Mouse (Mus musculus) liver, embryonic 14.5 days (tissue): Measurements from ENCODE around the gene Nme7. TPM values are rescaled to one million over a fixed set of nuclear protein-coding genes. Genes with fewer than 3 reads are reported as not detected.

ENCODE experiments used
- ATAC-seq: fragments of 200-750 bp; cut with Nextera tagmentation; 2 replicates; pipeline ENCODE4 v1.8.0; 2017; ENCODE audit warnings: moderate number of reproducible peaks, mild to moderate bottlenecking, moderate library complexity; ENCODE audit not compliant: insufficient read depth
- DNase-seq, 3 experiments: peaks; one replicate each; pipeline ENCODE4 v3.0.0-alpha.2; 2012 to 2013; ENCODE audit warnings: low read depth in 3 of 3, low spot score in 3 of 3
- H3K27ac ChIP-seq: fragments of 300-500 bp; sonication (generic); 2 replicates; pipeline ENCODE4 v1.5.1; 2014; ENCODE audit warnings: moderate library complexity, mild to moderate bottlenecking, control low read depth, inconsistent platforms
- H3K27me3 ChIP-seq: fragments of 300-500 bp; sonication (generic); 2 replicates; pipeline ENCODE4 v1.6.1; 2014; ENCODE audit warnings: mild to moderate bottlenecking, low read length, moderate library complexity; ENCODE audit not compliant: control insufficient read depth, insufficient read depth
- H3K36me3 ChIP-seq: fragments of 300-500 bp; sonication (generic); replicated peaks from 2 replicates; pipeline ENCODE4 v1.6.1; 2014; ENCODE audit warnings: low read depth; ENCODE audit not compliant: control insufficient read depth, insufficient read depth
- H3K4me1 ChIP-seq, 2 experiments: fragments of 200-500 bp in 1 of 2; fragments of 300-500 bp in 1 of 2; sonication (generic) in 1 of 2; replicated peaks; 2 replicates each; pipeline ENCODE4 v1.6.1; 2012 to 2014; ENCODE audit warnings: antibody characterized with exemption in 1 of 2, inconsistent platforms in 1 of 2, low read length in 1 of 2; ENCODE audit not compliant: control insufficient read depth in 2 of 2, insufficient read depth in 2 of 2
- H3K4me2 ChIP-seq: fragments of 300-500 bp; sonication (generic); 2 replicates; pipeline ENCODE4 v1.6.1; 2014; ENCODE audit warnings: low read depth, mild to moderate bottlenecking, control low read depth, moderate library complexity
- H3K4me3 ChIP-seq, 2 experiments: fragments of 200-500 bp in 1 of 2; fragments of 300-500 bp in 1 of 2; sonication (generic) in 1 of 2; 2 replicates each; pipeline ENCODE4 v1.5.1; 2012 to 2014; ENCODE audit warnings: low read depth in 2 of 2, low read length in 2 of 2, mild to moderate bottlenecking in 2 of 2, control low read depth in 1 of 2, inconsistent platforms in 1 of 2, moderate library complexity in 1 of 2; ENCODE audit not compliant: insufficient read depth in 1 of 2
- H3K9ac ChIP-seq: fragments of 300-500 bp; sonication (generic); replicated peaks from 2 replicates; pipeline ENCODE4 v1.6.1; 2014; ENCODE audit warnings: mild to moderate bottlenecking, control low read depth, moderate library complexity
- H3K9me3 ChIP-seq: fragments of 300-500 bp; sonication (generic); 2 replicates; pipeline ENCODE4 v1.6.1; 2016; ENCODE audit warnings: low read length, mixed read lengths; ENCODE audit not compliant: control insufficient read depth
- CTCF ChIP-seq: IDR thresholded peaks from 2 replicates; pipeline ENCODE4 v1.5.1; 2016; ENCODE audit warnings: antibody characterized with exemption, low read depth, control low read depth
- EP300 ChIP-seq: IDR thresholded peaks from 2 replicates; pipeline ENCODE4 v1.6.1; 2016; ENCODE audit warnings: antibody characterized with exemption, low read depth
- WGBS: fragments of 180-500 bp; shearing (Covaris S2); extraction: QIAGEN DNeasy Blood & Tissue Kit; methylation state at CpG from one replicate; pipeline ENCODE4 v1.1.7; 2014; ENCODE audit not compliant: insufficient replicate concordance; 5-methylcytosine and 5-hydroxymethylcytosine counted together
- polyA plus RNA-seq, 2 experiments: library from polyadenylated mRNA; depleted of rRNA in 1 of 2; stranded (reverse) in 1 of 2; unstranded in 1 of 2; fragments of >200 nt; fragmentation: Nextera tagmentation in 1 of 2; extraction: Ambion mirVana in 1 of 2; gene quantifications; 2 replicates each; pipeline versions ENCODE4 v1.2.1 to v1.2.3; 2012 to 2014

Nme7 gene
- polyA plus RNA-seq, 2 experiments, result 6.4 to 13.0 TPM

DNA sequence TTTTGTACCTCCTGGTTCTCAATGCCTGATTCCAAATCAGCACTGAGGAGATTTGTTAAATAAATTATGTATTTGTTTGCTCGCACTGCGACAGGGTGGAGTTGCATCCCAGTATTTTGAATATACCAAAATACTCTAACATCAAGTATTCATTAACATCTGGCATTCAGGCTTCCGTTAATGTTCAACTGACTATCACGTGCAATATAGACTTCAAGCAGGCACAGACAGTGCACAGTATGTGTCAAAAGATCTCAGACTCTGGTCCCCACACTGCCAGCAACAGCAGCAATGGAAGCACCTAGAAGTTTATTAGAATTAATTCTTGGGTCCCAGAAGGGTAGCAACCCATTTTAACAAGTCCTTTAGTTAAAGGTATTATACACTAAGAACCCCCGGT, 167.7 kb downstream of the Nme7 start:
- no peaks in the 10 kb centered on the region for H3K36me3 ChIP-seq
- no peaks in the 10 kb centered on the region for H3K4me1 ChIP-seq
- 72% methylated on average over 5 of the region's 5 CpGs for WGBS
- H3K9me3 ChIP-seq, result no peaks in the 10 kb centered on the region
- no peak overlapping the region for H3K9ac ChIP-seq
- no peak overlapping the region for H3K4me3 ChIP-seq
- no peak overlapping the region for H3K27ac ChIP-seq
- no peak overlapping the region for H3K4me2 ChIP-seq
- DNase-seq, result no peak
- TF ChIP-seq CTCF, result no peak
- TF ChIP-seq EP300, result no peak
- ATAC-seq, result no peak
- no peaks in the 10 kb centered on the region for H3K27me3 ChIP-seq

GRCm38 (mm10) chr1:164473398-164473797, 169.5 kb downstream of the Nme7 start:
- TF ChIP-seq CTCF (no peak), EP300 (no peak)
- ATAC-seq (no peak), DNase-seq (no peak)
- no peak overlapping the region for H3K4me2 ChIP-seq
- H3K27ac ChIP-seq, result no peak overlapping the region
- H3K27me3 ChIP-seq, result no peaks in the 10 kb centered on the region
- H3K36me3 ChIP-seq, result no peaks in the 10 kb centered on the region
- H3K4me3 ChIP-seq, result no peak overlapping the region
- no peaks in the 10 kb centered on the region for H3K4me1 ChIP-seq
- no peaks in the 10 kb centered on the region for H3K9me3 ChIP-seq
- H3K9ac ChIP-seq, result no peak overlapping the region
- 80% methylated on average over 7 of the region's 7 CpGs for WGBS

- Histone ChIP-seq H3K9me3 (no peaks in the 10 kb centered on the region), H3K4me1 (no peaks in the 10 kb centered on the region), H3K4me3 (no peak overlapping the region), H3K36me3 (no peaks in the 10 kb centered on the region), H3K27ac (no peak overlapping the region), H3K4me2 (no peak overlapping the region), H3K27me3 (no peaks in the 10 kb centered on the region), H3K9ac (no peak overlapping the region)
- ATAC-seq, result no peak
- WGBS, result 58% methylated on average over 6 of the region's 6 CpGs
- no peak for TF ChIP-seq EP300
- no peak for TF ChIP-seq CTCF
- no peak for DNase-seq
Observed at GRCm38 (mm10) chr1:164474310-164474709, 170.4 kb downstream of the Nme7 start.

DNA sequence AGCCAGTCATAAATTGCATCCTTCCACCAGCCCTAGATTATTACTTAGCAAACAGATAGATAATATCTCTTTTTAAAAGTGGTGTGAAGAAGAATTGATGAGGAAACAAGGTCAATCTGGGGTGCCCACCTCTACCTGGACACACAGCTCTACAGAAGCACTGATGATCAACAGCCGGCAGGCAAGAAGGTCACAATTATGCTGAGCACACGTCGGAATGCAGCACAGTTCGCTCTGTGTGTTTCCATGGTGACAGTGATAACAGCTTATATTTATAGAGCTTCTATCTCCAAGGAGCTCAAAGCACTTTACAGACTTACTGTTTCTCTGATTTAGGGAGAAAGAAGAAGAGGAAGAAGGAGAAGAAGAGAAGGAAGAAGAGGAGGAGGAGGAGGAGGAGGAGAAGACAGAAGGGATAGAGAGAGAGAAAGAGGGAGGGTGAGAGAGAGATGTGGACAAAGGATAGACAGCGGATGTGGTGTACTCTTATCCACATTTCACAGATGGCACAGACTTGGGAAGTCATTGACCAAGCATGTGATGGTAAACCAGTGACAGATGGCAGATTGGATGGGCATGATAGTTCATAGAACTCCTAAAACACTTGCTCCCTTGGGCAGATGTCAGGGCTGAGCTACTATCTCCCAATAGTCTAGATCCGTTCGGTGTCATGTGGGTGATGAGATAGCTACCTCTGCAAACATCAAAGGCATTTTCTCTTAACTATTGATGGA, 171.0 kb downstream of the Nme7 start:
- Histone ChIP-seq H3K27me3 (no peaks in the 10 kb centered on the region), H3K9me3 (no peaks in the 10 kb centered on the region), H3K4me1 (no peaks in the 10 kb centered on the region), H3K36me3 (no peaks in the 10 kb centered on the region), H3K4me2 (no peak overlapping the region), H3K27ac (no peak overlapping the region), H3K9ac (no peak overlapping the region), H3K4me3 (no peak overlapping the region)
- TF ChIP-seq CTCF (no peak), EP300 (no peak)
- 54% methylated on average over 7 of the region's 7 CpGs for WGBS
- DNase-seq, result no peak
- ATAC-seq, result no peak

DNA sequence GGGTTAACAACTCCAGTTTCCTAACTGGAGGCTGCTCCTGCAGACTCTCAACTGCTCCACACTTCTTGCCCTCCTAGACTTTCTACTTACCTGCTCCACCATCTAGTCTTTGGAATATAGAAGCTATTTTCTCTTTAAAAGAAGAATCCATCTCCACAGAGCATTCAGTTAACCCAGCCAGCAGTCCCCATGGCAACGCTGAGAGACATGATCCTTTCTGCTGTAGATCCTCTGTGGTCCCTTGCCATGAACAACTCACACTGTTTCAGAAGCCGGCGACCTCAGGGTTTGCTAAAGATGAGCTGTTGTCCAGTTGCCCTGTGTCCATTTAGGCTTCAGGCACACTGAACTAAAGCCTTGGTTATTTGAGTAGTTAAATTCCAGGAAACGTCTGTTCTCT, 172.0 kb downstream of the Nme7 start:
- no peak for ATAC-seq
- Histone ChIP-seq H3K4me3 (no peak overlapping the region), H3K36me3 (no peaks in the 10 kb centered on the region), H3K9ac (no peak overlapping the region), H3K4me2 (no peak overlapping the region), H3K27me3 (no peaks in the 10 kb centered on the region), H3K4me1 (no peaks in the 10 kb centered on the region), H3K27ac (no peak overlapping the region), H3K9me3 (no peaks in the 10 kb centered on the region)
- WGBS, result 60% methylated on average over 4 of the region's 4 CpGs
- no peak for TF ChIP-seq EP300
- no peak for TF ChIP-seq CTCF
- DNase-seq, result no peak
